Mouse (Mus musculus): ENCODE measurements around the gene Defb29. TPM values are rescaled to one million over a fixed set of nuclear protein-coding genes. Genes with fewer than 3 reads are reported as not detected.

Defb29 gene
- polyA plus RNA-seq, 1 experiment from 2014 or later, result not detected

- no peak within 1 kb of the TSS for H3K9ac ChIP-seq (ENCODE audit: low read length)
- H3K36me3 ChIP-seq (ENCODE audit: control insufficient read depth, insufficient read depth, low read length), result no peaks in the 10 kb centered on the region
- H3K27ac ChIP-seq (replicated peaks; ENCODE audit: low read depth, low read length), result no peak within 1 kb of the TSS
- no peaks in the 10 kb centered on the region for H3K4me1 ChIP-seq (ENCODE audit: control insufficient read depth, insufficient read depth, low read length)
- H3K27me3 ChIP-seq (ENCODE audit: control insufficient read depth, insufficient read depth, low read length), result no peaks in the 10 kb centered on the region
- H3K4me3 ChIP-seq (ENCODE audit: low read depth, low read length), result no peak within 1 kb of the TSS
- no peak within 1 kb of the TSS for H3K4me2 ChIP-seq (ENCODE audit: low read depth, severe bottlenecking)
- DNase-seq (ENCODE audit: low spot score) (no peak), ATAC-seq (ENCODE audit: insufficient number of reproducible peaks, low FRiP score, low TSS enrichment, low read depth) (no peak)
- no peaks in the 10 kb centered on the region for H3K9me3 ChIP-seq (ENCODE audit: control insufficient read depth, low read length)
Measured at GRCm38 (mm10) chr2:152490038-152490437, 49.9 kb downstream of the Defb29 start, which contains the start of gene Defb22. TSS of gene Defb22 (minus strand) at chr2:152490138.

Other genes starting within 250 kb of the Defb29 start
- 30.5 and 35.4 TPM in 2 replicates for gene Tbc1d20, start 246.3 kb downstream of the Defb29 start, polyA plus RNA-seq (2014; fragmentation: Nextera tagmentation; extraction: Ambion mirVana)
- gene Rbck1, start 207.4 kb downstream of the Defb29 start, polyA plus RNA-seq (2014; fragmentation: Nextera tagmentation; extraction: Ambion mirVana), result 66.6 and 67.4 TPM in 2 replicates
- 1.4 and 1.8 TPM in 2 replicates for gene Trib3, start 196.1 kb downstream of the Defb29 start, polyA plus RNA-seq (2014; fragmentation: Nextera tagmentation; extraction: Ambion mirVana)
- 1.8 and 2.2 TPM in 2 replicates for gene Nrsn2, start 163.5 kb downstream of the Defb29 start, polyA plus RNA-seq (2014; fragmentation: Nextera tagmentation; extraction: Ambion mirVana)
- 21.1 and 21.8 TPM in 2 replicates for gene Sox12, start 142.0 kb downstream of the Defb29 start, polyA plus RNA-seq (2014; fragmentation: Nextera tagmentation; extraction: Ambion mirVana)
- 69.4 and 75.8 TPM in 2 replicates for gene Zcchc3, start 125.1 kb downstream of the Defb29 start, polyA plus RNA-seq (2014; fragmentation: Nextera tagmentation; extraction: Ambion mirVana)
- gene 6820408C15Rik, start 124.5 kb downstream of the Defb29 start, polyA plus RNA-seq (2014; fragmentation: Nextera tagmentation; extraction: Ambion mirVana), result 0.15 and 0.54 TPM in 2 replicates
- not detected in 2 replicates for gene Defb23, start 75.5 kb downstream of the Defb29 start, polyA plus RNA-seq (2014; fragmentation: Nextera tagmentation; extraction: Ambion mirVana)
- gene Defb20, start 63.0 kb downstream of the Defb29 start, polyA plus RNA-seq (2014; fragmentation: Nextera tagmentation; extraction: Ambion mirVana), result not detected in 2 replicates
- gene Defb22, start 50.0 kb downstream of the Defb29 start, polyA plus RNA-seq (2014; fragmentation: Nextera tagmentation; extraction: Ambion mirVana), result not detected in 2 replicates
- not detected in 2 replicates for gene Defb26, start 28.4 kb downstream of the Defb29 start, polyA plus RNA-seq (2014; fragmentation: Nextera tagmentation; extraction: Ambion mirVana)
- gene Defb28, start 21.8 kb downstream of the Defb29 start, polyA plus RNA-seq (2014; fragmentation: Nextera tagmentation; extraction: Ambion mirVana), result not detected in 2 replicates
- not detected in 2 replicates for gene Gm17416, start 29.2 kb upstream of the Defb29 start, polyA plus RNA-seq (2014; fragmentation: Nextera tagmentation; extraction: Ambion mirVana)
- not detected in 2 replicates for gene Defb21, start 32.6 kb upstream of the Defb29 start, polyA plus RNA-seq (2014; fragmentation: Nextera tagmentation; extraction: Ambion mirVana)
- gene Defb19, start 40.2 kb upstream of the Defb29 start, polyA plus RNA-seq (2014; fragmentation: Nextera tagmentation; extraction: Ambion mirVana), result not detected in 2 replicates
- not detected in 2 replicates for gene Defb45, start 59.3 kb upstream of the Defb29 start, polyA plus RNA-seq (2014; fragmentation: Nextera tagmentation; extraction: Ambion mirVana)
- not detected in 2 replicates for gene Defb36, start 64.2 kb upstream of the Defb29 start, polyA plus RNA-seq (2014; fragmentation: Nextera tagmentation; extraction: Ambion mirVana)
- gene Defb25, start 83.0 kb upstream of the Defb29 start, polyA plus RNA-seq (2014; fragmentation: Nextera tagmentation; extraction: Ambion mirVana), result 0.89 TPM in 1 of 2 replicates, not detected in the other
- 0.69 and 0.88 TPM in 2 replicates for gene Rem1, start 86.9 kb upstream of the Defb29 start, polyA plus RNA-seq (2014; fragmentation: Nextera tagmentation; extraction: Ambion mirVana)
- 123 and 126 TPM in 2 replicates for gene H13, start 129.4 kb upstream of the Defb29 start, polyA plus RNA-seq (2014; fragmentation: Nextera tagmentation; extraction: Ambion mirVana)
- 37.1 and 38.5 TPM in 2 replicates for gene Mcts2, start 146.9 kb upstream of the Defb29 start, polyA plus RNA-seq (2014; fragmentation: Nextera tagmentation; extraction: Ambion mirVana)
- 221 and 248 TPM in 2 replicates for gene Id1, start 196.2 kb upstream of the Defb29 start, polyA plus RNA-seq (2014; fragmentation: Nextera tagmentation; extraction: Ambion mirVana)
- gene Cox4i2, start 214.1 kb upstream of the Defb29 start, polyA plus RNA-seq (2014; fragmentation: Nextera tagmentation; extraction: Ambion mirVana), result 18.5 and 22.3 TPM in 2 replicates